Mouse (Mus musculus) kidney, adult 2 months (tissue): ENCODE data around the gene Nptx2.

Experiments
- CTCF ChIP-seq: fragments of 200-500 bp; conservative IDR thresholded peaks from 2 replicates; pipeline ENCODE4 v1.5.1; 2011; ENCODE audit warnings: low read depth, mild to moderate bottlenecking, control low read depth, low read length, moderate library complexity, mixed read lengths; ENCODE audit not compliant: insufficient read depth, insufficient read length
- POLR2A ChIP-seq: fragments of 200-500 bp; IDR thresholded peaks from one replicate; pipeline ENCODE4 v1.6.1; 2011; ENCODE audit warnings: low read depth, low read length, control low read depth

- TF ChIP-seq POLR2A (no peak), CTCF (no peak)
Measured at GRCm38 (mm10) chr5:144542711-144543308, 2.9 kb upstream of the Nptx2 start.
